Mouse (Mus musculus): ENCODE data around the gene Galnt6. TPM values are rescaled to one million over a fixed set of nuclear protein-coding genes. Genes with fewer than 3 reads are reported as not detected.
"Not testable (repeated sequence)": the region's sequence is repeated elsewhere in the genome, so short reads cannot be mapped to it uniquely, and the experiment has no call there.

Galnt6 gene
- 0.11 and 0.17 TPM in 2 replicates for polyA plus RNA-seq (2014; fragmentation: Nextera tagmentation; extraction: Ambion mirVana)

- Histone ChIP-seq H3K4me2 (peak within 1 kb of the TSS; percentile 61), H3K4me1 (ENCODE audit: control insufficient read depth, insufficient read depth, low read length) (peaks cover 7% of the 10 kb centered on the region; the same call in 1 of the 2 replicates), H3K9ac (ENCODE audit: low read depth, low read length) (no peak within 1 kb of the TSS), H3K9me3 (replicated peaks; ENCODE audit: control insufficient read depth, low read length) (no peaks in the 10 kb centered on the region), H3K4me3 (ENCODE audit: low read depth, low read length) (peak within 1 kb of the TSS; percentile 35), H3K27ac (ENCODE audit: low read depth, low read length) (no peak within 1 kb of the TSS), H3K27me3 (ENCODE audit: control insufficient read depth, insufficient read depth, low read length) (peaks cover 48% of the 10 kb centered on the region), H3K36me3 (ENCODE audit: control insufficient read depth, insufficient read depth, low read length) (no peaks in the 10 kb centered on the region)
- no peak for ATAC-seq (replicated peaks; ENCODE audit: insufficient number of reproducible peaks, low FRiP score, low TSS enrichment)
- WGBS (ENCODE audit: insufficient replicate concordance): 6% methylated on average over 56 of the region's 57 CpGs
These were observed at the start of gene Galnt6 for GRCm38 (mm10) chr15:100729281-100729985. TSS of gene Galnt6 (minus strand) at chr15:100729376.

GRCm38 (mm10) chr15:100777020-100778016 lies 48.1 kb upstream of the Galnt6 start:
- no peaks in the 10 kb centered on the region for H3K9me3 ChIP-seq (replicated peaks; ENCODE audit: control insufficient read depth, low read length)
- 60% methylated on average over 32 of the region's 32 CpGs for WGBS (ENCODE audit: insufficient replicate concordance)
- H3K4me2 ChIP-seq: no peak overlapping the region
- H3K9ac ChIP-seq (ENCODE audit: low read depth, low read length): no peak overlapping the region
- H3K27me3 ChIP-seq (ENCODE audit: control insufficient read depth, insufficient read depth, low read length): peaks cover 44% of the 10 kb centered on the region
- H3K27ac ChIP-seq (ENCODE audit: low read depth, low read length): no peak overlapping the region
- no peaks in the 10 kb centered on the region for H3K36me3 ChIP-seq (ENCODE audit: control insufficient read depth, insufficient read depth, low read length)
- H3K4me3 ChIP-seq (ENCODE audit: low read depth, low read length): no peak overlapping the region
- ATAC-seq (replicated peaks; ENCODE audit: insufficient number of reproducible peaks, low FRiP score, low TSS enrichment): no peak
- 0 out of 2 replicates have a peak, but pooled peaks cover 8% of the 10 kb centered on the region for H3K4me1 ChIP-seq (ENCODE audit: control insufficient read depth, insufficient read depth, low read length)

DNA sequence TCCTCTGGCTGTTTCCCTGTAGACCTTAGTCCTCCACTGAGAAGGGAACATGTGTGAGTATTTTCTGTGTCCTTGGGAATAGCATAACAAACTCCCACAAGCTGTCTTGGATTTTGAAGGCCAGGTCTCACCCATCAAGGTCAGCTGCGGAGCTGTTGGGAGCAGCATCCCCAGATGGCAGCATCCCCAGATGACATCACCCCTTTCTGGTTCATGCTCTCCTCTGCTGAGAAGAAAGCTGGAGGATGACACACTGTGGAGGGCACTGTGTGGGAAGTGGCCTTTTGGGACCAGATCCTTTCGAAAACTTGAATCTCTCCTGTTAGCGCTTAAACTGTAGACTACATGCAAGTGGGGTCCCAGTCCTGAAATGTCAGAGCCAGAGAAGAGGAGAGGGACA lies 47.2 kb upstream of the Galnt6 start:
- H3K4me1 ChIP-seq (ENCODE audit: control insufficient read depth, insufficient read depth, low read length): 0 out of 2 replicates have a peak, but pooled peaks cover 8% of the 10 kb centered on the region
- WGBS (ENCODE audit: insufficient replicate concordance): 93% methylated on average over 3 of the region's 3 CpGs

DNA sequence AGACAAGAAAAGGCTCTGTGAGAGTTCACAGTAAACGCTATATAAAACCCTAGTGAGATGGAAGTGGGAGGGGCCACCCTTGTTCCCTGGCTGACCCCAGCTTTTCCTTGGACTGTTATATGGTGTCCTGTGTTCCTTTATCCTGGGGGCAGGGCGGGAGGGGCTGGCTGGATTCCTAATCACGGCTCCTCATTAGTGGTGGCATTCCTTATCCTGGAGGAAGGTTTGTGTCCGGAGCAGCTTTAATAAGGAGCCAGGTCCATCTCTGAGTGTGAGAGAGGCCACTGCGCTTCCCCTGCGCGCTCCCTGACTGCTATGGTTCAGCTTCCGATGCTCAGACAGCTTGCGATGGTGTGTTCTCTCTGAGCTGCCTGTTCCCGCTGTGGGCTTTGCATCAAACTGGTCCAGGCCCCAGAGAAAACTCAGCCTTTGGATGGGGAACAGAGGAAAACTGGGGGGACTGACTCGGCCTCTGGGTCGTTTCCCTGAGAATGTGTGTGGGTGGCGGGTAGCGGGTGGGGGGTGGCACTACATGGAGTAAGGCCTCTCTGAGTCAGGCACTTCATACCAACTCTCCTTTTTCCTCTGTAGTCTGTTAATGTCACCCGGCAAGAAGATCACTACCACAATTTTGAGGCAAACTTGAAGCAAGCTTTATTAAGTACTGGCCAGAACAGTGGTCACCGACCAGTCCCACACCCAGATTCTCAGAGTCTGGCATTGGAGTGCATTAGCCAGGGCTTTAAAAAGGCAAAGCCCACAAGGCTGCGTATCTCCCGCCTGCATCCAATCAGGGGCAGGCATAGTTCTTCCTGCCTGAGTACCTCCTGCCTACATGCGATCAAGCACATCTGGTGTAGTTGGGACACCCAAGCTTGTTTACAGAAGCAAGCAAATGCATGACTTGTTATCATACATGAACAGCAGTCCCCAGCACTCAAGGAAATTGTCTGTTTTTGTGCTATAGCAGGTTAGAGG lies 46.3 kb upstream of the Galnt6 start:
- 57% methylated on average over 19 of the region's 19 CpGs for WGBS (ENCODE audit: insufficient replicate concordance)

More for the DNA sequence above, 47.2 kb upstream of the Galnt6 start:
- no peaks in the 10 kb centered on the region for H3K9me3 ChIP-seq (replicated peaks; ENCODE audit: control insufficient read depth, low read length)
- no peak overlapping the region for H3K4me2 ChIP-seq
- no peak for ATAC-seq (replicated peaks; ENCODE audit: insufficient number of reproducible peaks, low FRiP score, low TSS enrichment)
- peaks cover 48% of the 10 kb centered on the region for H3K27me3 ChIP-seq (ENCODE audit: control insufficient read depth, insufficient read depth, low read length)
- H3K27ac ChIP-seq (ENCODE audit: low read depth, low read length): no peak overlapping the region
- no peak overlapping the region for H3K9ac ChIP-seq (ENCODE audit: low read depth, low read length)
- H3K4me3 ChIP-seq (ENCODE audit: low read depth, low read length): no peak overlapping the region
- H3K36me3 ChIP-seq (ENCODE audit: control insufficient read depth, insufficient read depth, low read length): no peaks in the 10 kb centered on the region

GRCm38 (mm10) chr15:100773859-100774258 lies 44.7 kb upstream of the Galnt6 start:
- H3K9ac ChIP-seq (ENCODE audit: low read depth, low read length); H3K36me3 ChIP-seq (ENCODE audit: control insufficient read depth, insufficient read depth, low read length); H3K27ac ChIP-seq (ENCODE audit: low read depth, low read length); H3K4me2 ChIP-seq; H3K4me1 ChIP-seq (ENCODE audit: control insufficient read depth, insufficient read depth, low read length); H3K4me3 ChIP-seq (ENCODE audit: low read depth, low read length); H3K9me3 ChIP-seq (replicated peaks; ENCODE audit: control insufficient read depth, low read length); ATAC-seq (replicated peaks; ENCODE audit: insufficient number of reproducible peaks, low FRiP score, low TSS enrichment): not testable (repeated sequence)
- WGBS (ENCODE audit: insufficient replicate concordance): 90% methylated on average over 6 of the region's 6 CpGs
- H3K27me3 ChIP-seq (ENCODE audit: control insufficient read depth, insufficient read depth, low read length): peaks cover 42% of the 10 kb centered on the region

More for the DNA sequence above, 46.3 kb upstream of the Galnt6 start:
- H3K27ac ChIP-seq (ENCODE audit: low read depth, low read length): no peak overlapping the region
- no peak overlapping the region for H3K9ac ChIP-seq (ENCODE audit: low read depth, low read length)
- ATAC-seq (replicated peaks; ENCODE audit: insufficient number of reproducible peaks, low FRiP score, low TSS enrichment): no peak
- H3K9me3 ChIP-seq (replicated peaks; ENCODE audit: control insufficient read depth, low read length): no peaks in the 10 kb centered on the region
- no peak overlapping the region for H3K4me3 ChIP-seq (ENCODE audit: low read depth, low read length)
- no peak overlapping the region for H3K4me2 ChIP-seq
- H3K27me3 ChIP-seq (ENCODE audit: control insufficient read depth, insufficient read depth, low read length): peaks cover 43% of the 10 kb centered on the region
- H3K36me3 ChIP-seq (ENCODE audit: control insufficient read depth, insufficient read depth, low read length): no peaks in the 10 kb centered on the region
- H3K4me1 ChIP-seq (ENCODE audit: control insufficient read depth, insufficient read depth, low read length): 0 out of 2 replicates have a peak, but pooled peaks cover 6% of the 10 kb centered on the region

DNA sequence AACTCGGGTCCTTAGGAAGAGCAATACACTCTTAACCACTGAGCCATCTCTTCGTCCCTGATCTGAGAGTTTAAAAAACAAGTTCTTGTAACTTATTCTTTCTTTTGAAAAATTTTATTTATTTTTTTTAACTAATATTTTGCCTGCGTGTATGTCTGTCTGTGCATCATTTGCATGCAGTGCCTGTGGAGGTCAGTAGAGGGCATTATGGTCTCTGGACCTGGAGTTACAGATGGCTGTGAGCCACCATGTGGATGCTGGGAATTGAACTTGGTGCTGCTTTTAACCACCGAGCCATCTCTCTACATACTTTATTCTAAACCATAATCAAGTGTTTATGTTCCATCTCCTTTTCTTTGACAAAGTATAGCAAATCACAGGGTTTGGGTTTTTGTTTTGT lies 43.5 kb upstream of the Galnt6 start:
- ATAC-seq (replicated peaks; ENCODE audit: insufficient number of reproducible peaks, low FRiP score, low TSS enrichment): no peak
- no peak overlapping the region for H3K4me2 ChIP-seq
- H3K36me3 ChIP-seq (ENCODE audit: control insufficient read depth, insufficient read depth, low read length): no peaks in the 10 kb centered on the region
- H3K27ac ChIP-seq (ENCODE audit: low read depth, low read length): no peak overlapping the region
- no peak overlapping the region for H3K9ac ChIP-seq (ENCODE audit: low read depth, low read length)
- no peaks in the 10 kb centered on the region for H3K9me3 ChIP-seq (replicated peaks; ENCODE audit: control insufficient read depth, low read length)
- H3K4me3 ChIP-seq (ENCODE audit: low read depth, low read length): no peak overlapping the region
- peaks cover 40% of the 10 kb centered on the region for H3K27me3 ChIP-seq (ENCODE audit: control insufficient read depth, insufficient read depth, low read length)
- WGBS (ENCODE audit: insufficient replicate concordance): 82% methylated on average over 4 of the region's 4 CpGs
- H3K4me1 ChIP-seq (ENCODE audit: control insufficient read depth, insufficient read depth, low read length): no peaks in the 10 kb centered on the region

DNA sequence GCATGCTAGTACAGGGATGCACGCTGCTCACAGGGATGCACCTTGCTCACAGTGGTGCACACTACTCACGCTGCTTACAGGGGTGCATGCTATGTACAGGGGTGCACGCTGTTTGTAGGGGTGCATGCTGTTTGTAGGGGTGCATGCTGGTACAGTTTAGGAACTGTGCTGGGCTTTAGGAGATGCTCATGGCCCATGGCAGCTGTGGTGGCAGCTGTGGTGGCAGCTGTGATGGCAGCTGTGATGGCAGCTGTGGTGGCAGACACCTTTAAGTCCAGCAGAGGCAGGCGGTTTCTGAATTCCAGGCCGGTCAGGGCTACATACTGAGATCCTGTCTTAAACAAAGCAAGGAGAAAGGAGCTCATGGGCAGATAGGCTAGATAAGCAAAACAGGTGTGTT lies 41.2 kb upstream of the Galnt6 start:
- Histone ChIP-seq H3K9me3 (replicated peaks; ENCODE audit: control insufficient read depth, low read length) (no peaks in the 10 kb centered on the region), H3K4me2 (no peak overlapping the region), H3K4me3 (ENCODE audit: low read depth, low read length) (no peak overlapping the region), H3K27me3 (ENCODE audit: control insufficient read depth, insufficient read depth, low read length) (peaks cover 55% of the 10 kb centered on the region), H3K36me3 (ENCODE audit: control insufficient read depth, insufficient read depth, low read length) (no peaks in the 10 kb centered on the region), H3K9ac (ENCODE audit: low read depth, low read length) (no peak overlapping the region), H3K4me1 (ENCODE audit: control insufficient read depth, insufficient read depth, low read length) (no peaks in the 10 kb centered on the region), H3K27ac (ENCODE audit: low read depth, low read length) (no peak overlapping the region)
- 0 out of 2 replicates have a peak, but pooled peaks have one; percentile 31 for ATAC-seq (replicated peaks; ENCODE audit: insufficient number of reproducible peaks, low FRiP score, low TSS enrichment)
- WGBS (ENCODE audit: insufficient replicate concordance): 93% methylated on average over 5 of the region's 5 CpGs

DNA sequence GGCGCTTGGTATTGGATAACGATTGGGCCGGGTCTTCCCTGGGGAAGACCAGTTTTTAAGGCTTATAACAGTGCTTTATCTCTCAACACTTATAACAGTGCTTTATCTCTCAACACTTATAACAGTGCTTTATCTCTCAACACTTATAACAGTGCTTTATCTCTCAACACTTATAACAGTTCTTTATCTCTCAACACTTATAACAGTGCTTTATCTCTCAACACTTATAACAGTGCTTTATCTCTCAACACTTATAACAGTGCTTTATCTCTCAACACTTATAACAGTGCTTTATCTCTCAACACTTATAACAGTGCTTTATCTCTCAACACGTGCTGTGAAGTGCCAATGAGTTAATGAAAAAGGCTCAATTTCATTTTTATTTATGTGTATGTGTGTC lies 39.8 kb upstream of the Galnt6 start:
- H3K4me3 ChIP-seq (ENCODE audit: low read depth, low read length); H3K4me2 ChIP-seq; ATAC-seq (replicated peaks; ENCODE audit: insufficient number of reproducible peaks, low FRiP score, low TSS enrichment); H3K9ac ChIP-seq (ENCODE audit: low read depth, low read length); H3K36me3 ChIP-seq (ENCODE audit: control insufficient read depth, insufficient read depth, low read length); H3K27ac ChIP-seq (ENCODE audit: low read depth, low read length); H3K9me3 ChIP-seq (replicated peaks; ENCODE audit: control insufficient read depth, low read length); H3K4me1 ChIP-seq (ENCODE audit: control insufficient read depth, insufficient read depth, low read length): not testable (repeated sequence)
- peaks cover 58% of the 10 kb centered on the region for H3K27me3 ChIP-seq (ENCODE audit: control insufficient read depth, insufficient read depth, low read length)
- WGBS (ENCODE audit: insufficient replicate concordance): 45% methylated on average over 4 of the region's 4 CpGs

Measured in heart, embryonic 11.5 days (tissue).